Mouse (Mus musculus) kidney, embryonic 16.5 days (tissue): ENCODE data around the gene Cdk17. TPM values are rescaled to one million over a fixed set of nuclear protein-coding genes. Genes with fewer than 3 reads are reported as not detected.

Source experiments
- ATAC-seq: fragments of 200-750 bp; cut with Nextera tagmentation; 2 replicates; pipeline ENCODE4 v1.8.0; 2017; ENCODE audit warnings: moderate TSS enrichment; ENCODE audit not compliant: low FRiP score, low TSS enrichment
- H3K27ac ChIP-seq: fragments of 300-500 bp; sonication (generic); 2 replicates; pipeline ENCODE4 v1.5.1; 2014; ENCODE audit warnings: low read length
- H3K27me3 ChIP-seq: fragments of 300-500 bp; sonication (generic); 2 replicates; pipeline ENCODE4 v1.6.1; 2014; ENCODE audit warnings: low read length, control low read depth, mixed read lengths; ENCODE audit not compliant: insufficient read depth
- H3K36me3 ChIP-seq: fragments of 300-500 bp; sonication (generic); 2 replicates; pipeline ENCODE4 v1.6.1; 2014; ENCODE audit warnings: low read length, control low read depth, mixed read lengths; ENCODE audit not compliant: insufficient read depth
- H3K4me1 ChIP-seq: fragments of 300-500 bp; sonication (generic); 2 replicates; pipeline ENCODE4 v1.6.1; 2014; ENCODE audit warnings: low read length, control low read depth, mixed read lengths; ENCODE audit not compliant: insufficient read depth
- H3K4me2 ChIP-seq: fragments of 300-500 bp; sonication (generic); replicated peaks from 2 replicates; pipeline ENCODE4 v1.6.1; 2014; ENCODE audit warnings: low read depth, low read length
- H3K4me3 ChIP-seq: fragments of 300-500 bp; sonication (generic); 2 replicates; pipeline ENCODE4 v1.5.1; 2014; ENCODE audit warnings: mild to moderate bottlenecking, low read length
- H3K9ac ChIP-seq: fragments of 300-500 bp; sonication (generic); replicated peaks from 2 replicates; pipeline ENCODE4 v1.6.1; 2014; ENCODE audit warnings: low read length
- H3K9me3 ChIP-seq: fragments of 300-500 bp; sonication (generic); 2 replicates; pipeline ENCODE4 v1.6.1; 2016; ENCODE audit warnings: low read length, control low read depth
- WGBS: fragments of 180-500 bp; shearing (Covaris S2); extraction: QIAGEN DNeasy Blood & Tissue Kit; methylation state at CpG from one replicate; pipeline ENCODE4 v1.1.7; 2014; 5-methylcytosine and 5-hydroxymethylcytosine counted together
- polyA plus RNA-seq: library from polyadenylated mRNA; unstranded; fragments of >200 nt; fragmentation: Nextera tagmentation; extraction: Ambion mirVana; gene quantifications from 2 replicates; pipeline ENCODE4 v1.2.1, GENCODE M21; 2015

Gene Cdk17
- polyA plus RNA-seq, 1 experiment from 2014 or later = 12.8 TPM

DNA sequence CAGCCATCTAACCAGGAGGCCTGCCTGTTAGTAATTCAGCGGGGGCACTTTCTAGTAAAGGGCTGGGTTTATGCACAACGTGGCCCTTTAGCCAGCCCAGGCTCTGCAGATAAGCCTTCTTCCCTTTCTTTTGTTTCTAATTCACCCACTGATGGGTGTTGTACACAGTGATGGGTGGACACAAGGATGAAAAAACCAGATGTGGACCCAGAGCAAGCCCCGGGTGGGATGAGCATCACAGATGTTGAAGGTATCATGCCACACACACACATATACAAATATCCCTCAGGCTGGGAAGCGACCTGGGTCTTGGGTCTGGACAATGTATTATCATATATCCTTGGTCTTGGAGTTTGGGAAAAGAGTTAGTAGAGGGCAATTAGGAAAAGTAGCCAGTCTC, 142.6 kb downstream of the Cdk17 start:
- Histone ChIP-seq H3K4me2 (peak overlapping the region; percentile 20; the same call in 1 of the 2 replicates), H3K27me3 (no peaks in the 10 kb centered on the region), H3K4me3 (peak overlapping the region; percentile 1; the same call in 1 of the 2 replicates), H3K27ac (peak overlapping the region; percentile 37; the same call in 1 of the 2 replicates), H3K9me3 (no peaks in the 10 kb centered on the region), H3K4me1 (peaks cover 20% of the 10 kb centered on the region), H3K9ac (peak overlapping the region; percentile 25; the same call in 1 of the 2 replicates), H3K36me3 (no peaks in the 10 kb centered on the region)
- WGBS = 81% methylated on average over 4 of the region's 4 CpGs
- no peak for ATAC-seq

DNA sequence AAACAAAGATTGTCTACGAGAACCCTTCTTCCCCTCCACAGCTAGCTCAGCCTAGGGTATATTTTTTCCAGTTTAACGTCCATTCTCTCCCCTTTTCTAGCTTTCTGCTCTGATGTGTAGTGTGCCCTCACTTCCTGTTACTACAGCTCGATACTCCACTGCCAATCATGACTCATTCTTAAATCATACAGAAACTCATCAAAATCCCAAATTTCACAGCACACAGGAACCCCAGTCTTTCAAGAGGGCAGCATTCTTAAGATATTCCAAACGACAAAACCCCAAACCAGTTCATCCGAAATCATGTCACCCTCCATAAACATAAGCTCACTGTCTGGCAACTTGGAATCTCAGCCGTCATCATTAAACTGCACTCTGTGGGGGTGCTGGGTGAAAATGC, 145.3 kb downstream of the Cdk17 start:
- H3K9ac ChIP-seq = peak overlapping the region; percentile 29; the same call in 1 of the 2 replicates
- no peaks in the 10 kb centered on the region for H3K27me3 ChIP-seq
- H3K4me3 ChIP-seq = peak overlapping the region; percentile 15
- no peaks in the 10 kb centered on the region for H3K9me3 ChIP-seq
- no peak for ATAC-seq
- H3K27ac ChIP-seq = peak overlapping the region; percentile 40
- no peaks in the 10 kb centered on the region for H3K36me3 ChIP-seq
- H3K4me2 ChIP-seq = peak overlapping the region; percentile 36
- H3K4me1 ChIP-seq = peaks cover 20% of the 10 kb centered on the region
- 48% methylated on average over 6 of the region's 6 CpGs for WGBS

GRCm38 (mm10) chr10:93306367-93306766, 145.7 kb downstream of the Cdk17 start:
- no peaks in the 10 kb centered on the region for H3K36me3 ChIP-seq
- peak overlapping the region; percentile 36; the same call in 1 of the 2 replicates for H3K4me2 ChIP-seq
- H3K27me3 ChIP-seq = no peaks in the 10 kb centered on the region
- H3K9ac ChIP-seq = no peak overlapping the region
- peak overlapping the region; percentile 40; the same call in 1 of the 2 replicates for H3K27ac ChIP-seq
- peak overlapping the region; percentile 15 for H3K4me3 ChIP-seq
- no peaks in the 10 kb centered on the region for H3K9me3 ChIP-seq
- WGBS = 62% methylated on average over 11 of the region's 11 CpGs
- no peak for ATAC-seq
- H3K4me1 ChIP-seq = peaks cover 21% of the 10 kb centered on the region

- Histone ChIP-seq H3K4me2 (peak overlapping the region; percentile 80), H3K27ac (peak overlapping the region; percentile 93), H3K4me1 (peaks cover 28% of the 10 kb centered on the region), H3K27me3 (no peaks in the 10 kb centered on the region), H3K9ac (peak overlapping the region; percentile 89), H3K9me3 (no peaks in the 10 kb centered on the region), H3K4me3 (peak overlapping the region; percentile 77), H3K36me3 (no peaks in the 10 kb centered on the region)
- under 1% methylated on average over 20 of the region's 23 CpGs for WGBS
- peak; percentile 16 for ATAC-seq
Measured at GRCm38 (mm10) chr10:93309131-93309933, 148.7 kb downstream of the Cdk17 start.

DNA sequence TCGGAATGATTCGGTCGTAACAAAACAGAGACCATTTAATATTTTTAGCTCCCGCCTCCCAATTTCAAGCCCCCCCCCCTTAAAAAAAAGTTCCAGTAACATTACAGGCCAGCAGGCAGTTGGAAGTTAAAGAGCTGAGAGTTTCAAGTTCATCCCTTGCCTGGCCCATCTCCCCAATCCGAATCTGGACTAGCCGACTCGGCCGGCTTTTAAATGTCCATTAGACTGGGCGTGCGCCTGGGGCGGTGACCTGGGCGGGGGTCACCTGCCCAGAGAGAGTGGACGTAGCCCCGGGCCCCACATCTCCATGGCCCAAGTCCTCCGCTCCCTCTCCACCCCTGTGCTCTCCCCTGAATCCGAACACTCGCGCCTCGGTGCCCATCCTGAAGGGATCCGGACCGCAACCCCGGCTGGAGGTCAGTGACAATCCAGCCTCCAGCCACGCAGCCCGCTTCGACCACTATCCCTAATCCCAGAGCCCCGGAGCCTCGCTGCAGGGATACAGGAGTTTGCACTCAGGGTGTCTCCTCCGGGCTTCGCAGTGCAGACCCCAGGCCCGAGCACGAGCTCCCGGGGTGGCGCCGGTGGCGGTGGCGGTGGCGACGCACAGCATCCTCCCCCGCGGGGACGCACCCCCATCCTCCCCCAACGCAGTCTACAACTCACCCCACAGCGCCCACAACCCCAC, 149.4 kb downstream of the Cdk17 start:
- H3K27me3 ChIP-seq = no peaks in the 10 kb centered on the region
- H3K27ac ChIP-seq = peak overlapping the region; percentile 93
- H3K36me3 ChIP-seq = no peaks in the 10 kb centered on the region
- peak overlapping the region; percentile 89 for H3K9ac ChIP-seq
- WGBS = under 1% methylated on average over 43 of the region's 43 CpGs
- ATAC-seq = peak; percentile 32; the same call in 1 of the 2 replicates
- peaks cover 28% of the 10 kb centered on the region for H3K4me1 ChIP-seq
- H3K4me3 ChIP-seq = peak overlapping the region; percentile 77
- H3K4me2 ChIP-seq = peak overlapping the region; percentile 80
- H3K9me3 ChIP-seq = no peaks in the 10 kb centered on the region

- Histone ChIP-seq H3K27me3 (no peaks in the 10 kb centered on the region), H3K9me3 (0 out of 2 replicates have a peak, but pooled peaks cover 3% of the 10 kb centered on the region), H3K4me1 (peaks cover 22% of the 10 kb centered on the region), H3K4me3 (peak within 1 kb of the TSS; percentile 77), H3K36me3 (no peaks in the 10 kb centered on the region), H3K27ac (peak within 1 kb of the TSS; percentile 93), H3K9ac (peak within 1 kb of the TSS; percentile 89), H3K4me2 (peak within 1 kb of the TSS; percentile 80)
- under 1% methylated on average over 44 of the region's 53 CpGs for WGBS
- peak; percentile 89 for ATAC-seq
Measured at GRCm38 (mm10) chr10:93310721-93311411, 150.2 kb downstream of the Cdk17 start, which contains the start of gene Elk3. TSS of gene Elk3 (minus strand) at chr10:93311135.

DNA sequence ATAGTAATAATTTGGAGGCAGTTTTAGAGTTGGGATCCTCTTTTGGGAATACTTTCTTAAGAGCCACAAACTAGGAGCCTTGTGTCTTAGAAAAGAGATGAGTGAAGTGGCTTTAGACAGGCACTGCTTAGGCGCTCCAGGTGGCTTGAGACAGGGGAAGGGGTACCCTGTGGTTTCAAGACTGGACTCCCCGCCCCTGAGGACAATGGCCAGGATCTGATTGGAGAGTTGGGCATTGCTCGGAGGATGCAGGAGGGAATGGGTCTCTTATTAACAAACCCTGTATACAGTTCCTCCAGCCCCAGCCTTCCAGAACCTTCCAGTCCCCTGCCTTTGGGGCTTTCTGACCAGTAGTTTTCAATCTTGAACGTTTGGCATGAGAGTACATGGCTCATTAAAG, 150.9 kb downstream of the Cdk17 start:
- WGBS = 9% methylated on average over 4 of the region's 4 CpGs

More for the DNA sequence above, 150.9 kb downstream of the Cdk17 start:
- peak; percentile 58; the same call in 1 of the 2 replicates for ATAC-seq
- peak overlapping the region; percentile 80 for H3K4me2 ChIP-seq
- peak overlapping the region; percentile 89; the same call in 1 of the 2 replicates for H3K9ac ChIP-seq
- H3K4me3 ChIP-seq = peak overlapping the region; percentile 77
- 0 out of 2 replicates have a peak, but pooled peaks cover 3% of the 10 kb centered on the region for H3K9me3 ChIP-seq
- H3K36me3 ChIP-seq = no peaks in the 10 kb centered on the region
- peaks cover 19% of the 10 kb centered on the region for H3K4me1 ChIP-seq
- H3K27ac ChIP-seq = peak overlapping the region; percentile 93
- no peaks in the 10 kb centered on the region for H3K27me3 ChIP-seq
